Mouse (Mus musculus) forelimb bud, embryonic 11.5 days (tissue): ENCODE measurements at regions not wholly inside any gene's neighbourhood (a gene's known extent, or its start where the extent isn't known, plus 50 kb on each side); places are given as distances from the start of the nearest gene placed in this dataset.

Experiments
- DNase-seq: peaks from one replicate; pipeline ENCODE4 v3.0.0-alpha.2; 2012; ENCODE audit warnings: low read depth, low spot score

GRCm38 (mm10) chr16:15052389-15052923 is 146.1 kb downstream of the Efcab1 start:
- DNase-seq = no peak

DNA sequence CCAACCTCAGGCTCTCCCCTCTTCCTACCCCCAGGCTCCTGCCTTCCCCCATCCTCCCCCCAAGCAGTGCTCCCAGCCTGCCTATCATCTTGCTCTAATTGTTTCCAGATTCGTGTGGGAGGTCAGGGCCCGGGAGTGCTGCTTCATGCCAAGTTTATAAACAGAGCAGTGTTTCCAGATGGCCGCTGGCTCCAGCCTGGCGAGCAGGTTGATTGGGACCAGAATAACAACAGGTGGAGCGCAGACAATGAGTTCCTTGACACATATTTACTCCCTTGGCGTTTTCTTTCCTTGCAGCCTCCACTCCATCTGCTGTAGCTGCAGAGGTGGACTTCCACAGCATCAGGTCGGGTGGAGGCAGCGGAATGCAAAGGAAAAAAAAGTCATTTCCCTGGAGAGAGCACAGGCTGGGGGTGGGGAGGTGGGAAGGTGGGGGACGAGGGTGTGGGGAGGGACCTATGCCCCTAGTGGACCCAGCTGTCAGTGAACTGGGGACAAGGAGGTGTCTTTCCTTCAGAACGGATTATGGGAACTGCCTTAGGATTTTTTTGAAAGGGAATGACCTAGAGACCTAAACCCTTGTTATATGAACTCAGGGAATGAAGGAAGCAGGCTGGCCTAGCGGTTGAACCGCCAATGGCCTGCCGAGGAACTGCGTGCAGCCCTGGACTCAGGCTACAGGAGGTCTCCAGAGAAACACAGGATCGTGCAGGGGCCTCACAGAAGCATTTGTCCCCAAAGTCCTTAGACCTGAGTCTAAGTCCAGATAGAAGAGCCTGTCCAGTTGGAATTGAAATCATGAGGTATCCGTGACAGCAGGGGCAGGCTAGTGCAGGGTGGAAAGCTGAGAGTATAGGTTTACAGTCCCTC is 146.8 kb downstream of the Efcab1 start:
- peak; percentile 97 for DNase-seq

DNA sequence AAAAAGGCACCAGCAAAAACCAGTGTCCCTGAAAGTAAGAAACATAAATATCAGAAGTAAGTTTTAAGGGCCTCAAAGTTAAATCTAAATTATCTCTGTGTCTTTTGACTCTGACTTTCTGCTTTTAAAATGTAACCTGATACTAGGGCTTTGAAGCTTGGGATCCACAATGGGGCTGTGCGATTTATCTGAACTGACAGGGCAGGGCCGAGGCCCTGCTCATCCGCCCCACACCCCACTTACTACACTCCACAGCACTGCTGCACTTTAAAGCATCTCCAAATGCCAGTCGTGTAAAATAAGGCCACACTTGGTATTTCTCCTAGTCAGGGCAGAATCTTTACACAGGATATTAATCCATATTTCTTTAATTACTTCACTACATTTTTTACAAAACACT is 147.4 kb downstream of the Efcab1 start:
- DNase-seq = peak; percentile 24

GRCm38 (mm10) chr16:15054306-15055001 is 148.0 kb downstream of the Efcab1 start:
- DNase-seq = peak; percentile 21

- no peak for DNase-seq
Observed at GRCm38 (mm10) chr16:15055697-15056096, 149.3 kb downstream of the Efcab1 start.

- DNase-seq = no peak
Observed at GRCm38 (mm10) chr16:15070485-15070960, 164.1 kb downstream of the Efcab1 start.

DNA sequence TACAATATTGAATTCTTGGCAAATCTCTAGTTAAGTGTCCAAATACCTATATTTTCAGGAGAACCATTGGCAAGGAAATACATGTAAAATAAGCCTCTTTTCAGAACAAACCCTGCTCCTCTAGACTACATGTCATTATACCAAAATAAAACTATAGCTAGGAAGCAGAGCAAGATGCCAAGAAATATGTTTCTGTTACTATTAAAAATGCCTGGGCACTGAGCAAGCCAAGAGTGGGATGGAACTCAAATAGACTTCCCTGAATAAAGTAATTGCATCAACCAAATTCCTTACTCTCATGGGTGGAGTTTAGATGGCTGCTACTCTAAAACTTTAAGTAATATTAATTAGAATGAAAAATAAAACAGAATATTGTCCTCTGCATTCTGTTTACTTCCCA is 168.0 kb downstream of the Efcab1 start:
- no peak for DNase-seq

DNA sequence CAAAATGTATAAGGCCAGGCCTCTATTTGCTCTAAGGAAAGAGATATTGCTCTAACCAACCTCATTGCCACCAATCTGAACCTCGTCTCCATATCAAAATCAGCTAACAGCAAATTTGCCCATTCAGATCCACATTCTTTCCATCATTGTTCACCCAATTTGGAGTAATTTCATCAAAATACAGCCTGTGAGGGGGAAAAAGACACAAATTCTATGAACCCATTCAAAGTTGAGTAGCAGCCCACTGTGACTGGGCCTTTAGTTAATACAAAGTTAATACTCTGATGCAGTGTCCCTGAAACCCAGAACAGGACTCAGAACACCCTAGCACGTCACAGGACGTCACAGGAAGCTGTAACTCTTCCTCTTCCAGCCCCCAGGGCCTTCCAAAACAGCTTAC is 177.3 kb downstream of the Efcab1 start:
- no peak for DNase-seq

DNA sequence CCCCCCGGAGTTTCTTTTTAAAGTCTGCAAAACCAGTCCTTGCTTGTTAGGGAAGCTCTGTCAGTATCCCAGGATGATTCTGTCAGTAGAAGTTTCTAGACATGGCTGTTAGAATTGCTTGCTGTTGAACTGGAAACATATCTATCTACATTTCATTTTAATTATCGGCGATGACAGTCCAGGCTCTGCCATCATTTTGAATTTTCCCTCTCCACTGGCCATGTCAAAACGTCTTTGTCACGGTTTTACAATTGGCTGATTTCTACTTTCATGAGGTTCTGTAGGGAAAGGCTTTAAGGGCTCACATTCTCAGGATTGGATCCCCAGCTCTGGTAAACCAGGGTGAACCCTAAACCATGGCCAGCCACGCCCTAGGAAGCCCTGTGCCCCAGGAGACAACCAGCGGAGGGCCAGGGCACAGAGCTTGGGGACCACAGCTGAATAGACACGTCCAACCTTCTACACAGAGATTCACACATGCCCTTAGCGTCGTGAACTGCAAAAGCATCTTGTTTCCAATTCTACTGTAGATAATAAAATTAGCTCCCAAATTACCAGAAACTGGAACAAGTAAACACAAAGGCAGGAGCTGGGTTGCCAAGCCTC is 177.8 kb downstream of the Efcab1 start:
- no peak for DNase-seq

DNA sequence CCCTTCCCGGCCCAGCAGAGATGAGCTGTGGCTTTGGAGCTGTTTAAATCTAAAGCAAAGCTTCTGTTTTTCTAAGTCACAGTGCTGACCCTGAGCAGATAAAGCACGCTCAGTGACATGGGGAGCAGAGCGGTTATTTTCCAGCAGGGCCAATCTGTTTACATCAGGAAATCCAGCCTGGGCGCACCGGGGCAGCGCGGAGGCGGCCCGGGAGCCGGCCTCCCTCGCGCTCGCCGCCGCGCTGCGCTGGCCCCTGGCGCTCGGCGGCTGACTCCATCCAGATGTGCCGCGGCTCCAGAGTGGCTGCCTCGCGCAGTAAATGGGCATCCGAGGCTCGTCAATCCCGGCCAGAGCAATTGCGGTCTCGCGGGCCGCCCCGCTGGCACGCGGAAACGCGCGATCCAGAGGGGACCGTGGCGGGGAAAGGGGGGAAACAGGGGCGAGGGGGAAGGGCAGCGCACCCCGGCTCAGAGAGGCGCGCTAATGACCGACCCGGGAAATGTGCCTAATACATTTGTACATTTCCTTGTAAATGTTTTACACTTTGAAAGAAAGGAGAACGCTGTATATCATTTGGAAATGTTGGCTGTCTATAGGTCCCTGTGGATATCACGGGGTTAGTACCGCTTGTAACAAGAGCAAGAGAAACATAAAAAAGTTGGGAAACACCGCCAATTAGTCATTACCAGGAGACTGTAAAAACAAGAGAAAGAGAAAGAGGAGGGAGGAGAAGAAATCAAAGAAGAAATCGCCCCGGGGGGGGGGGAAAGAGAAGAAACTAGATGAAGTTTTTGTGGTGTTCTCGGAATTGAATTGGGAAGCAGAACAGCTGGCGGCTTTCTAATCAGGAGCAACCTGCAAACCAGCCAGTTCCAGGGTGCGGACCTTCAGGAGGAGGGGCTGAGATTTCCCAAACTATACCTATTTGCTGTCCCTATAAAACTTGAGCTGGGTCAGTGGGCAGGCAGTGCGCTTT is 178.6 kb downstream of the Efcab1 start:
- peak; percentile 79 for DNase-seq

GRCm38 (mm10) chr16:15086556-15086955 is 180.2 kb downstream of the Efcab1 start:
- DNase-seq = no peak

DNA sequence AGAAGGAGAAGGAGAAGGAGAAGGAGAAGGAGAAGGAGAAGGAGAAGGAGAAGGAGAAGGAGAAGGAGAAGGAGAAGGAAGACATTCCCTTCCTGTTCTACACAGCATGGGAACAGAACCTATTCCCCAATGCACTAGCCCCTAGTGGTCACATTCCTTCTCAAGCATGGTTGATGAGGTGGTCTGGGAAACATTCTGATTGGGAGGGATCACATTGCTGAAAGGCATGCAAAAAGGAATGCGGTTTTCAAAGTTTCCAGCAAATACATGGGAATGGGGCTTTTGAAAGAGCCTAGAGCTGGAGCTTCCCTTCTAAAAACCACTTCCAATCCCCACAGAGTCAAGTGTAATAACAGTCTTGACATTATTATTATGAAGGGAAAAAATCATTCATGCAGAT is 197.5 kb downstream of the Efcab1 start:
- no peak for DNase-seq

DNA sequence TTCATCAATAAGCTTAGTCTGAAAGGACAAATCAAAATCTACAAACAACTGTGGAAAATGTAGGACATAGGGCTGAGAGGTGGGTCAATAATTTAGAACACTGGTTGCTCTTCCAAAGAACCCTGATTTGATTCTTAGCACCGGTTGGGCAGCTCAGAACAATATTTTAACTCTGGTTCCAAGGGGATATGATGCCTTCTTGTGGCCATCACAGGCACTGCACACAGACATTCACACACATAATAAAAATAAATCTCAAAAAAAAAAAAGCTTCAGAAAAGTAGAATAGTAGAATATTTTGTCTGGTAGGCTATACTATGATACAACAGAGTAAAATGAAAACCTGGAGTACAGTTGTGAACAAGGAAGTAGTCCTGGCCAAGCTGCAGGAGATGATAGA is 200.8 kb downstream of the Efcab1 start:
- DNase-seq = no peak

DNA sequence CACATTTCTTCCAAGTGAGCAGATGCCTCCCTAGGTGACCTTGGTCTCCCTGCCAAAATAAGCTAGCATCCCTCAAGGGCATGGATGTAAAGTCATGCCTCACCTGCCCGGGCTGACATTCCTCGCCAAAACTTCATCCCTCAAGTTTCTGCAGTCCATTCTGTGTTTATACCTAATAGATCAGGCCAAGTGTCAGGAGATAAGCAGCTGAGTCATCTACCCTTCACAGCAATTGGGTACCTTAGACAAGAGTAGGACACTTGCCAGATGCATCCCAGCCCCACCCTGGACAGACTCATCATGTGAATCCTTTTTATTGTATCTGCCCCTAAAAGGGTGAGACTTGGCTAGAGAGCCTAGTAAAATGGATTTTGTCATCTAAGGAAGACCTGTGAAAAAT is 204.1 kb upstream of the Gm21897 start:
- DNase-seq = no peak

DNA sequence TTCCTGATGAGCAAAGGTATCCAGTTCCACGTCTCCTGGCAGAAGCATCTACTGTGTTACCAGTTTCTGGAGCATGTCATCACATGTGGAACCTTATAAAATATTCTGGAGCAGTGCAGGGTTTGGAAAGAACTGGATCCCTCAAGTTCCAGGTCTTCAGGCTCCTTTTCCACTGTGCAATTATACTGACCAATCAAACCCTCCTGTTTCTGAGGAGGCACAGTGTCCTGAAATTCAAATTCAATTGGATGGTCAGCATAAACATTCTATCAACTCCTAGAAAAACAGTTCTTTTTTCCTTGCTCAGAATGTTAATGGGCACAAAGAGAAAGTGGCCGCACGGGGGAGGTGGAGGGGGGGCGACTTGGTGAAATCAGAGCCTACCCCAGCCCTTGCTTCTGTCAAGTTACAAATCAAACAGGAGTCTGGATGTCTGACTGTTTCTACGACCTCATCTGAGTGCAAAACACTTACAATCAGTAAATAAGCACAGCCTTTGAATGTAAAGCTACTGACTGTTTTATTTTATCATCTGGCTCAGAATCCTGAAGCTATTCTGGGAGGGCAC is 203.2 kb upstream of the Gm21897 start:
- DNase-seq = peak; percentile 27

- DNase-seq = peak; percentile 29
Observed at GRCm38 (mm10) chr16:15114574-15115230, 202.6 kb upstream of the Gm21897 start.

DNA sequence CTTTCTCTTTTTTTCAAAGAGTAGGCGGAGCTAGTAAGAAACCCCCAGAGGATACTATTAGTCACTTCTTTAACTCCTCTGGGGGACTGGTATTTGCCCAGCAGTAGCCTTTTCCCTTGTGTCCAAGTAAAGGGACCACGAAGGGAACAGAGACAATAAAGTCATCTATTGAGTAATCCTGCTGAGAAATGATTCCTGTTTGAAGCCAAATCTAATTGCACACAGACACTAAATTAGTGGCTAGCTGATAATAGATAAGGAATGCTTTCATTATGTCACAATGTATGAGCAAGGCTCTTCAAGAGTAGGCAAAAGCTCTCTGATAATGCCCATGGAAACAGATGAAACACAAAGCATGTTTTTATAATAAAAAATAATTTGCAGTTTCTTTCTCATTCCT is 201.9 kb upstream of the Gm21897 start:
- no peak for DNase-seq

DNA sequence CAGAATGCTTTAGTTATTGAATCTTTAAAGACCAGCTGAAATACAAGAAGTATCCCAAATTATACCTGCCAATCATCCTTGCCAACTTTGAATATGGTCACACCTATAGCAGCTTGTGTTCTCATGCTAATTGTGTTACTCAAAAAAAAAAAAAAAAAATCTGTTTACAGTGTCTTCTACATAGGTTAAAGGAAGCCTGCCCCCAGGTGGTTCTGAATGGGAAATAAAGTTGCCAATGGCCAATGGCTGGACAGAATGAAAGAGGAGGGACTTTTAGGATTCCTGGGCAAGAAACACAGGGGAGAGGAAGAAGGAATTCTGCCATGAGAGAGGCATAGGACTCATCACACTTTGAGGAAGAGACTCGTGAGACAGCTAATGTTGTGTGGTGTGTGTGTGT is 197.5 kb upstream of the Gm21897 start:
- peak; percentile 27 for DNase-seq

DNA sequence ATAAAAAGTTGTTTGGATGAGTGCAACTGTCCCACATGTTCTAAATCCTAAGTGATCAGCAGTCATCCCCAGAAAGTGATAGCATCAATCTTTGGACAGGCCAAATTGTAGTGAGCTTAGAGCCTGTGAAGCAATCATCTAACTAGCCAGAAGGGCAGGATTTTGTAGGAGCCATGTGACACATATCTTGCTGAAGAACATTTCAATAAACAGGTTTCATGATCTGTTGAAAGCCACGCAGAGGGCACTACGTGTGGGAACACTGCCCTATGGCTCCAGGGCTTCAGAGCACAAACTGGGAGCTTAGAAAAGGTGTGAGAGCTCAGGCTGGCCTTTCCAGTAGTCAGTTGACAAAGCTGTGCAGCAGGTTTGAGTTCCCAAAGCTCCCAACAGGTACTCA is 188.3 kb upstream of the Gm21897 start:
- no peak for DNase-seq

GRCm38 (mm10) chr16:15129806-15130205 is 187.5 kb upstream of the Gm21897 start:
- no peak for DNase-seq
